Mouse (Mus musculus) stomach, postnatal 0 days (tissue): Measurements from ENCODE around the gene Pold2.

ENCODE experiments used
- CTCF ChIP-seq: IDR thresholded peaks from 2 replicates; pipeline ENCODE4 v1.5.1; 2016; ENCODE audit warnings: antibody characterized with exemption, low read depth, mild to moderate bottlenecking, moderate library complexity
- EP300 ChIP-seq: optimal IDR thresholded peaks from 2 replicates; pipeline ENCODE3; 2016; ENCODE audit warnings: antibody characterized with exemption

DNA sequence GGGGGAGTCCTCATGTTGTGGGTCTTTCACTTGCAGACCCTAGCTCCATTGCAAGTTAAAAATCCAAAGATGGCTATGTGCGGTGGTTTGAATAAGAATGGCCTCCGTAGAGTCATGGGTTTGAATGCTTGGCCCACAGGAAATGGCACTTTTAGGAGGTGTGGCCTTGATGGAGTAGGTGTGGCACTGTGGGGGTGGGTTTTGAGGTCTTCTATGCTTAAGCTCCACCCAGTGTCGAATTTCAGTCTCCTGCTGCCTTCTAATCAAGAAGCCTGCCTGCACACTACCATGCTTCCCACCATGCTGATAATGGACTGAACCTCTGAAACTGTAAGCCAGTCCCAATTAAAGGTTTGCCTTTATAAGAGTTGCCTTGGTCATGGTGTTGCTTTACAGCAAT, 35.0 kb downstream of the Pold2 start:
- TF ChIP-seq CTCF (no peak), EP300 (no peak)
